In genomic region chr8:81776516-81777237, GRCm38 (mm10) we compare ENCODE assay signal across 17 mouse cellular contexts.
DNase-seq lines count a peak whose midpoint lies in the region; ATAC-seq and TF ChIP-seq lines count a peak whose summit lies in the region.
"Had no signal": no experiment of that assay in that cellular context is flagged by ENCODE, and none has a peak within 500 bp of the region (broad histone marks: within the 10 kb centered on the region; RNA-seq: fewer than 3 reads in every experiment).

No protein-coding gene starts in this region.

- no peak overlapping the region for H3K4me2 ChIP-seq in forebrain, embryonic 15.5 days (replicated peaks)
- H3K4me2 ChIP-seq in forebrain, embryonic 11.5 days (ENCODE audit: low read depth, low read length, severe bottlenecking): no peak overlapping the region
- no peak overlapping the region for H3K4me2 ChIP-seq in forebrain, embryonic 16.5 days (ENCODE audit: low read length)
- H3K4me2 ChIP-seq: heart, embryonic 13.5 days; liver, embryonic 15.5 days had no signal

- no peak for TF ChIP-seq POLR2A in thymus, adult 2 months (IDR thresholded peaks at IDR 0.05; ENCODE audit: control insufficient read depth, extremely low read depth, insufficient read depth, low read length, poor library complexity)

- no peaks in the 10 kb centered on the region for H3K27me3 ChIP-seq in forebrain, embryonic 15.5 days
- H3K27me3 ChIP-seq in forebrain, embryonic 11.5 days (ENCODE audit: control insufficient read depth, insufficient read depth, low read length): no peaks in the 10 kb centered on the region
- no peaks in the 10 kb centered on the region for H3K27me3 ChIP-seq in thymus, adult 2 months (ENCODE audit: control insufficient read depth, insufficient read depth, low read length)
- 0 out of 2 replicates have a peak, but pooled peaks cover 2% of the 10 kb centered on the region for H3K27me3 ChIP-seq in forebrain, embryonic 16.5 days (replicated peaks; ENCODE audit: control insufficient read depth, insufficient read depth, low read length)
- H3K27me3 ChIP-seq: heart, embryonic 13.5 days; liver, embryonic 15.5 days had no signal

- no peak overlapping the region for H3K4me3 ChIP-seq in forebrain, embryonic 15.5 days
- H3K4me3 ChIP-seq in forebrain, embryonic 11.5 days (ENCODE audit: low read depth, low read length): no peak overlapping the region
- no peak overlapping the region for H3K4me3 ChIP-seq in thymus, adult 2 months (ENCODE audit: control insufficient read depth, insufficient read depth, low read length)
- H3K4me3 ChIP-seq in forebrain, embryonic 16.5 days (replicated peaks; ENCODE audit: low read length): no peak overlapping the region
- H3K4me3 ChIP-seq: heart, embryonic 13.5 days; liver, embryonic 15.5 days had no signal

- peaks cover 4% of the 10 kb centered on the region; the same call in 1 of the 2 replicates for H3K4me1 ChIP-seq in forebrain, embryonic 15.5 days
- H3K4me1 ChIP-seq in forebrain, embryonic 11.5 days (replicated peaks; ENCODE audit: control insufficient read depth, insufficient read depth, low read length): no peaks in the 10 kb centered on the region
- peaks cover 13% of the 10 kb centered on the region for H3K4me1 ChIP-seq in thymus, adult 2 months (replicated peaks; ENCODE audit: control insufficient read depth, insufficient read depth, low read length)
- peaks cover 3% of the 10 kb centered on the region; the same call in 1 of the 2 replicates for H3K4me1 ChIP-seq in forebrain, embryonic 16.5 days (replicated peaks; ENCODE audit: control insufficient read depth, insufficient read depth, low read length)
- H3K4me1 ChIP-seq: heart, embryonic 13.5 days had no signal

- no peak overlapping the region for H3K27ac ChIP-seq in forebrain, embryonic 15.5 days (replicated peaks)
- no peak overlapping the region for H3K27ac ChIP-seq in forebrain, embryonic 11.5 days (ENCODE audit: low read depth, low read length)
- peak overlapping the region; percentile 71 for H3K27ac ChIP-seq in thymus, adult 2 months (ENCODE audit: control insufficient read depth, insufficient read depth, low read length)
- no peak overlapping the region for H3K27ac ChIP-seq in forebrain, embryonic 16.5 days (ENCODE audit: low read length)
- H3K27ac ChIP-seq: heart, embryonic 13.5 days; liver, embryonic 15.5 days had no signal

- H3K9ac ChIP-seq in forebrain, embryonic 15.5 days (replicated peaks): no peak overlapping the region
- H3K9ac ChIP-seq in forebrain, embryonic 11.5 days (ENCODE audit: low read length): no peak overlapping the region
- H3K9ac ChIP-seq in forebrain, embryonic 16.5 days (replicated peaks; ENCODE audit: low read depth, low read length): no peak overlapping the region
- H3K9ac ChIP-seq: heart, embryonic 13.5 days; liver, embryonic 15.5 days had no signal

- H3K36me3 ChIP-seq in forebrain, embryonic 15.5 days: no peaks in the 10 kb centered on the region
- no peaks in the 10 kb centered on the region for H3K36me3 ChIP-seq in forebrain, embryonic 11.5 days (ENCODE audit: control insufficient read depth, insufficient read depth, low read length)
- no peaks in the 10 kb centered on the region; the same call in 1 of the 2 replicates for H3K36me3 ChIP-seq in thymus, adult 2 months (ENCODE audit: control insufficient read depth, insufficient read depth, low read length)
- no peaks in the 10 kb centered on the region for H3K36me3 ChIP-seq in forebrain, embryonic 16.5 days (ENCODE audit: control insufficient read depth, insufficient read depth)
- H3K36me3 ChIP-seq: heart, embryonic 13.5 days; liver, embryonic 15.5 days had no signal

- no peak for TF ChIP-seq CTCF in thymus, adult 2 months (IDR thresholded peaks at IDR 0.05; ENCODE audit: borderline replicate concordance, control insufficient read depth, extremely low read depth, insufficient read depth, low read length, poor library complexity)

- H3K9me3 ChIP-seq in forebrain, embryonic 15.5 days: no peaks in the 10 kb centered on the region
- no peaks in the 10 kb centered on the region for H3K9me3 ChIP-seq in forebrain, embryonic 11.5 days (ENCODE audit: control insufficient read depth, low read length)
- no peaks in the 10 kb centered on the region for H3K9me3 ChIP-seq in forebrain, embryonic 16.5 days (ENCODE audit: control insufficient read depth, low read length)
- H3K9me3 ChIP-seq: heart, embryonic 13.5 days; liver, embryonic 15.5 days had no signal

- 46% methylated on average over 4 of the region's 4 CpGs for WGBS in forebrain, embryonic 15.5 days
- 74% methylated on average over 4 of the region's 4 CpGs for WGBS in forebrain, embryonic 11.5 days
- 79% methylated on average over 4 of the region's 4 CpGs for WGBS in thymus, adult 2 months
- 41% methylated on average over 4 of the region's 4 CpGs for WGBS in forebrain, embryonic 16.5 days

- peak; percentile 43; the same call in 1 of the 2 replicates for ATAC-seq in forebrain, embryonic 15.5 days (replicated peaks)
- ATAC-seq in forebrain, embryonic 11.5 days (replicated peaks; ENCODE audit: low FRiP score): no peak
- ATAC-seq in forebrain, embryonic 16.5 days: peak; percentile 40
- ATAC-seq: intestine, postnatal 0 days had no signal

- no peak for DNase-seq in forebrain, embryonic 11.5 days (ENCODE audit: low spot score)
- DNase-seq in thymus, adult 2 months: no peak
- DNase-seq in thymus, postnatal 25 days: no peak
- DNase-seq in ovary, postnatal 14 days (ENCODE audit: low spot score): no peak
- no peak for DNase-seq in frontal cortex, postnatal 36 days (ENCODE audit: low spot score in 2 of 2)
- DNase-seq in kidney, adult 18-20 months: no peak
- DNase-seq: B cell, adult 2 months; cerebellum, adult 11 months; kidney, postnatal 4 days; lung, postnatal 4 days; retina, postnatal 1 day; spleen, adult 18-20 months had no signal
